Mouse (Mus musculus) MEL (cell line): ENCODE results near the gene Cdca5. TPM values are rescaled to one million over a fixed set of nuclear protein-coding genes. Genes with fewer than 3 reads are reported as not detected.

Experiments used
- DNase-seq: peaks from one replicate; pipeline ENCODE4 v3.0.0; 2011; ENCODE audit warnings: low read depth, low spot score
- H3K27ac ChIP-seq: 2 replicates; pipeline ENCODE4 v1.5.1; 2012; ENCODE audit warnings: low read depth, mild to moderate bottlenecking, control low read depth, low read length, moderate library complexity; ENCODE audit not compliant: control insufficient read depth
- H3K27me3 ChIP-seq, 2 experiments: fragments of 150-350 bp in 1 of 2; sonication (generic) in 1 of 2; 2 replicates each; pipeline ENCODE4 v1.6.1; 2012; ENCODE audit warnings: low read length in 2 of 2, mild to moderate bottlenecking in 2 of 2, improper control_type of control experiment in 1 of 2, moderate library complexity in 1 of 2; ENCODE audit not compliant: insufficient read depth in 2 of 2, control insufficient read depth in 1 of 2
- H3K36me3 ChIP-seq, 2 experiments: 2 replicates each; pipeline ENCODE4 v1.6.1; 2012 to 2014; ENCODE audit warnings: low read length in 2 of 2, improper control_type of control experiment in 1 of 2, inconsistent platforms in 1 of 2, mild to moderate bottlenecking in 1 of 2; ENCODE audit not compliant: insufficient read depth in 2 of 2, control insufficient read depth in 1 of 2
- H3K4me1 ChIP-seq, 2 experiments: fragments of 150-350 bp in 1 of 2; sonication (generic) in 1 of 2; 2 replicates each; pipeline ENCODE4 v1.6.1; 2012; ENCODE audit warnings: low read length in 2 of 2, improper control_type of control experiment in 1 of 2, mild to moderate bottlenecking in 1 of 2; ENCODE audit not compliant: insufficient read depth in 2 of 2, control insufficient read depth in 1 of 2
- H3K4me3 ChIP-seq, 2 experiments: fragments of 150-350 bp in 1 of 2; sonication (generic) in 1 of 2; 2 replicates each; pipeline ENCODE4 v1.5.1; 2012; ENCODE audit warnings: low read depth in 2 of 2, low read length in 2 of 2, mild to moderate bottlenecking in 2 of 2, moderate library complexity in 2 of 2, control low read depth in 1 of 2, improper control_type of control experiment in 1 of 2; ENCODE audit not compliant: control insufficient read depth in 1 of 2, insufficient read depth in 1 of 2
- H3K79me2 ChIP-seq: 2 replicates; pipeline ENCODE4 v1.6.1; 2012; ENCODE audit warnings: mild to moderate bottlenecking, low read length, moderate library complexity; ENCODE audit not compliant: control insufficient read depth, poor library complexity, insufficient read depth
- H3K9ac ChIP-seq: 2 replicates; pipeline ENCODE4 v1.6.1; 2012; ENCODE audit warnings: low read depth, mild to moderate bottlenecking, control low read depth, low read length, moderate library complexity; ENCODE audit not compliant: control insufficient read depth, poor library complexity, severe bottlenecking
- H3K9me3 ChIP-seq: fragments of 150-350 bp; sonication (generic); replicated peaks from 2 replicates; pipeline ENCODE4 v1.6.1; 2012; ENCODE audit warnings: mild to moderate bottlenecking, low read length, improper control_type of control experiment, moderate library complexity; ENCODE audit not compliant: insufficient read depth
- BHLHE40 ChIP-seq: IDR thresholded peaks from 2 replicates; pipeline ENCODE4 v1.6.1; 2012; ENCODE audit warnings: low read depth, mild to moderate bottlenecking, inconsistent platforms, low read length, improper control_type of control experiment, borderline replicate concordance
- CHD1 ChIP-seq: IDR thresholded peaks from 2 replicates; pipeline ENCODE4 v1.6.1; 2012; ENCODE audit warnings: low read depth, mild to moderate bottlenecking, inconsistent platforms, low read length, improper control_type of control experiment
- CTCF ChIP-seq, 3 experiments: IDR thresholded peaks in 2 of 3; conservative IDR thresholded peaks in 1 of 3; 2 replicates each; pipeline ENCODE4 v1.5.1; 2011 to 2012; ENCODE audit warnings: low read length in 3 of 3, low read depth in 2 of 3, mild to moderate bottlenecking in 2 of 3, improper control_type of control experiment in 1 of 3, inconsistent platforms in 1 of 3, mixed read lengths in 1 of 3, moderate library complexity in 1 of 3; ENCODE audit not compliant: control insufficient read depth in 1 of 3, insufficient read depth in 1 of 3, poor library complexity in 1 of 3, severe bottlenecking in 1 of 3
- E2F4 ChIP-seq: IDR thresholded peaks from 2 replicates; pipeline ENCODE4 v1.6.1; 2011; ENCODE audit warnings: low read depth, low read length, improper control_type of control experiment, borderline replicate concordance
- EP300 ChIP-seq, 2 experiments: IDR thresholded peaks; 2 replicates each; pipeline ENCODE4 v1.6.1; 2011; ENCODE audit warnings: improper control_type of control experiment in 2 of 2, low read length in 2 of 2, low read depth in 1 of 2, mild to moderate bottlenecking in 1 of 2
- ETS1 ChIP-seq: IDR thresholded peaks from 2 replicates; pipeline ENCODE4 v1.6.1; 2012; ENCODE audit warnings: low read depth, mild to moderate bottlenecking, inconsistent platforms, low read length, improper control_type of control experiment, moderate library complexity
- GABPA ChIP-seq: IDR thresholded peaks from 2 replicates; pipeline ENCODE4 v1.6.1; 2012; ENCODE audit warnings: low read depth, mild to moderate bottlenecking, inconsistent platforms, low read length, improper control_type of control experiment, moderate library complexity
- GATA1 ChIP-seq: IDR thresholded peaks from 2 replicates; pipeline ENCODE4 v1.6.1; 2011; ENCODE audit warnings: low read depth, low read length, improper control_type of control experiment
- HCFC1 ChIP-seq: IDR thresholded peaks from 2 replicates; pipeline ENCODE4 v1.6.1; 2012; ENCODE audit warnings: low read depth, mild to moderate bottlenecking, inconsistent platforms, low read length, improper control_type of control experiment, moderate library complexity
- KAT2A ChIP-seq: conservative IDR thresholded peaks from 2 replicates; pipeline ENCODE4 v1.6.1; 2012; ENCODE audit warnings: low read depth, low read length, improper control_type of control experiment, inconsistent platforms
- MAX ChIP-seq: IDR thresholded peaks from 2 replicates; pipeline ENCODE4 v1.6.1; 2011; ENCODE audit warnings: low read length, improper control_type of control experiment
- MAZ ChIP-seq: IDR thresholded peaks from 2 replicates; pipeline ENCODE4 v1.6.1; 2012; ENCODE audit warnings: low read depth, mild to moderate bottlenecking, inconsistent platforms, low read length, improper control_type of control experiment
- MEF2A ChIP-seq: IDR thresholded peaks from 2 replicates; pipeline ENCODE4 v1.6.1; 2014; ENCODE audit warnings: low read depth, mild to moderate bottlenecking, inconsistent platforms, low read length, improper control_type of control experiment; ENCODE audit not compliant: poor library complexity, insufficient replicate concordance, severe bottlenecking; ENCODE audit errors: extremely low read depth
- MXI1 ChIP-seq: IDR thresholded peaks from 2 replicates; pipeline ENCODE4 v1.6.1; 2011; ENCODE audit warnings: mild to moderate bottlenecking, low read depth, low read length, improper control_type of control experiment
- MYB ChIP-seq: IDR thresholded peaks from 2 replicates; pipeline ENCODE4 v1.6.1; 2011; ENCODE audit warnings: mild to moderate bottlenecking, low read depth, low read length, improper control_type of control experiment
- NELFE ChIP-seq: IDR thresholded peaks from 2 replicates; pipeline ENCODE4 v1.6.1; 2011; ENCODE audit warnings: low read depth, low read length, improper control_type of control experiment
- NRF1 ChIP-seq: IDR thresholded peaks from 2 replicates; pipeline ENCODE4 v1.6.1; 2014; ENCODE audit warnings: low read depth, mild to moderate bottlenecking, inconsistent platforms, low read length, improper control_type of control experiment, moderate library complexity; ENCODE audit not compliant: poor library complexity, insufficient read depth, severe bottlenecking
- POLR2A ChIP-seq, 2 experiments: IDR thresholded peaks; 2 replicates each; pipeline ENCODE4 v1.6.1; 2011 to 2012; ENCODE audit warnings: low read length in 2 of 2, mild to moderate bottlenecking in 2 of 2, control low read depth in 1 of 2, improper control_type of control experiment in 1 of 2, low read depth in 1 of 2, moderate library complexity in 1 of 2; ENCODE audit not compliant: control insufficient read depth in 1 of 2, insufficient read depth in 1 of 2, poor library complexity in 1 of 2
- POLR2AphosphoS2 ChIP-seq: IDR thresholded peaks from 2 replicates; pipeline ENCODE4 v1.6.1; 2011; ENCODE audit warnings: low read length, improper control_type of control experiment
- POLR2AphosphoS5 ChIP-seq: IDR thresholded peaks from 2 replicates; pipeline ENCODE4 v1.6.1; 2012; ENCODE audit warnings: low read depth, borderline replicate concordance, mild to moderate bottlenecking, inconsistent platforms, low read length, moderate library complexity, mixed read lengths
- RAD21 ChIP-seq: IDR thresholded peaks from 2 replicates; pipeline ENCODE4 v1.6.1; 2011; ENCODE audit warnings: mild to moderate bottlenecking, low read depth, low read length, improper control_type of control experiment
- RCOR1 ChIP-seq: IDR thresholded peaks from 2 replicates; pipeline ENCODE4 v1.6.1; 2012; ENCODE audit warnings: low read depth, mild to moderate bottlenecking, inconsistent platforms, low read length, improper control_type of control experiment
- SIN3A ChIP-seq: IDR thresholded peaks from 2 replicates; pipeline ENCODE4 v1.6.1; 2012; ENCODE audit warnings: low read length, improper control_type of control experiment, inconsistent platforms
- TAL1 ChIP-seq: IDR thresholded peaks from 2 replicates; pipeline ENCODE4 v1.6.1; 2012; ENCODE audit warnings: mild to moderate bottlenecking, inconsistent platforms, low read length, moderate library complexity, mixed read lengths
- TBP ChIP-seq: IDR thresholded peaks from 2 replicates; pipeline ENCODE4 v1.8.0; 2011; ENCODE audit warnings: low read depth, low read length, improper control_type of control experiment
- TCF12 ChIP-seq: IDR thresholded peaks from 2 replicates; pipeline ENCODE4 v1.6.1; 2014; ENCODE audit warnings: low read depth, mild to moderate bottlenecking, inconsistent platforms, low read length, improper control_type of control experiment, moderate library complexity
- USF1 ChIP-seq: IDR thresholded peaks from 2 replicates; pipeline ENCODE4 v1.6.1; 2014; ENCODE audit warnings: low read depth, mild to moderate bottlenecking, inconsistent platforms, low read length, improper control_type of control experiment, moderate library complexity
- USF2 ChIP-seq, 2 experiments: IDR thresholded peaks; 2 replicates each; pipeline ENCODE4 v1.6.1; 2011 to 2012; ENCODE audit warnings: improper control_type of control experiment in 2 of 2, low read length in 2 of 2, borderline replicate concordance in 1 of 2, inconsistent platforms in 1 of 2, low read depth in 1 of 2, mild to moderate bottlenecking in 1 of 2; ENCODE audit not compliant: insufficient read depth in 1 of 2
- ZMIZ1 ChIP-seq: IDR thresholded peaks from 2 replicates; pipeline ENCODE4 v1.6.1; 2012; ENCODE audit warnings: low read depth, mild to moderate bottlenecking, inconsistent platforms, low read length, improper control_type of control experiment, moderate library complexity
- polyA plus RNA-seq, 2 experiments: library from polyadenylated mRNA; stranded (reverse) in 1 of 2; unstranded in 1 of 2; fragments of >175 nt in 1 of 2; fragments of >200 nt in 1 of 2; gene quantifications; 2 replicates each; pipeline versions ENCODE4 v1.2.1 to v1.2.4; 2012; ENCODE audit warnings: low replicate concordance in 2 of 2, low read depth in 1 of 2; ENCODE audit not compliant: insufficient read length in 2 of 2, insufficient read depth in 1 of 2, missing spikeins in 1 of 2
- total RNA-seq: library from RNA; depleted of rRNA; stranded (reverse); fragments of 300-350 nt; gene quantifications from 2 replicates; pipeline ENCODE4 v1.2.3, GENCODE M21; 2012

The Cdca5 gene
- total and polyA plus RNA-seq, 3 experiments, result 48.5 to 56.5 TPM; not detected in 1

- H3K36me3 ChIP-seq, result peaks cover 0 to 39% of the 10 kb centered on the region in 2 experiments; a peak in 2 of 4 replicates
- peak; percentile 69 for DNase-seq
- H3K27ac ChIP-seq, result no peak overlapping the region
- H3K27me3 ChIP-seq, result no peaks in the 10 kb centered on the region
- no peaks in the 10 kb centered on the region for H3K79me2 ChIP-seq
- peaks cover 28 to 43% of the 10 kb centered on the region in 2 experiments for H3K4me1 ChIP-seq
- no peak overlapping the region for H3K9ac ChIP-seq
- no peaks in the 10 kb centered on the region for H3K9me3 ChIP-seq
- no peak for TF ChIP-seq RCOR1
- no peak for TF ChIP-seq ETS1
- peak; percentile 43 to 49; a peak in 3 of 4 replicates for TF ChIP-seq EP300 (IDR thresholded peaks at IDR 0.05; ENCODE audit: low read depth in 1 of 2, low read length in 2 of 2)
- peak; percentile 36 for TF ChIP-seq TAL1
- no peak for TF ChIP-seq POLR2AphosphoS5
- 0 out of 2 replicates have a peak, but pooled peaks have one; percentile 22 for TF ChIP-seq TCF12
- TF ChIP-seq GABPA, result 0 out of 2 replicates have a peak, but pooled peaks have one; percentile 33
- no peak for TF ChIP-seq CHD1
- no peak overlapping the region for H3K4me3 ChIP-seq
Measured at GRCm38 (mm10) chr19:6102169-6102853, 17.5 kb downstream of the Cdca5 start.

- Histone ChIP-seq H3K27ac (peak overlapping the region; percentile 82), H3K9ac (peak overlapping the region; percentile 37; the same call in 1 of the 2 replicates), H3K4me3 (no peak overlapping the region; a peak in 1 of 4 replicates), H3K9me3 (no peaks in the 10 kb centered on the region), H3K27me3 (no peaks in the 10 kb centered on the region), H3K4me1 (peaks cover 28 to 41% of the 10 kb centered on the region in 2 experiments), H3K79me2 (no peaks in the 10 kb centered on the region), H3K36me3 (peaks cover 0 to 37% of the 10 kb centered on the region in 2 experiments; a peak in 2 of 4 replicates)
- no peak for DNase-seq
- TF ChIP-seq KAT2A, result no peak
- 0 out of 2 replicates have a peak, but pooled peaks have one; percentile 37 for TF ChIP-seq NELFE
- TF ChIP-seq USF1, result no peak
- TF ChIP-seq HCFC1, result peak; percentile 13; the same call in 1 of the 2 replicates
- peak; percentile 48; the same call in 1 of the 2 replicates for TF ChIP-seq MXI1
- peak; percentile 69; the same call in 1 of the 2 replicates for TF ChIP-seq TCF12
- no peak for TF ChIP-seq MYB
- no peak; the same call in 1 of the 2 replicates for TF ChIP-seq GABPA
- TF ChIP-seq BHLHE40, result no peak
- TF ChIP-seq TBP, result no peak
- TF ChIP-seq MAX, result no peak
- peak; percentile 65 to 68; a peak in 3 of 4 replicates for TF ChIP-seq EP300 (IDR thresholded peaks at IDR 0.05; ENCODE audit: low read depth in 1 of 2, low read length in 2 of 2)
- TF ChIP-seq E2F4, result no peak
- TF ChIP-seq POLR2A (IDR thresholded peaks at IDR 0.05; ENCODE audit: control insufficient read depth in 1 of 2, insufficient read depth in 1 of 2, low read depth in 1 of 2, low read length in 2 of 2, poor library complexity in 1 of 2), result no peak
- no peak for TF ChIP-seq CTCF (IDR thresholded peaks at IDR 0.05 in 2 of 3, conservative IDR thresholded peaks at IDR 0.05 in 1 of 3; ENCODE audit: control insufficient read depth in 1 of 3, insufficient read depth in 1 of 3, low read depth in 2 of 3, low read length in 3 of 3, poor library complexity in 1 of 3, severe bottlenecking in 1 of 3)
- TF ChIP-seq POLR2AphosphoS2, result no peak
- no peak for TF ChIP-seq MEF2A
- peak; percentile 74; the same call in 1 of the 2 replicates for TF ChIP-seq SIN3A
- TF ChIP-seq CHD1, result no peak
- no peak for TF ChIP-seq ZMIZ1
- TF ChIP-seq GATA1, result peak; percentile 67
- TF ChIP-seq NRF1, result no peak
- 0 out of 2 replicates have a peak, but pooled peaks have one; percentile 15 for TF ChIP-seq MAZ
- TF ChIP-seq USF2 (IDR thresholded peaks at IDR 0.05; ENCODE audit: borderline replicate concordance in 1 of 2, insufficient read depth in 1 of 2, low read depth in 1 of 2, low read length in 2 of 2), result no peak
- no peak for TF ChIP-seq RAD21
Measured at GRCm38 (mm10) chr19:6104476-6104875, 19.7 kb downstream of the Cdca5 start.
